Mouse (Mus musculus) heart, postnatal 4 days (tissue): ENCODE results near the gene Zdhhc19. TPM values are rescaled to one million over a fixed set of nuclear protein-coding genes. Genes with fewer than 3 reads are reported as not detected.

Experiments used
- DNase-seq: peaks from one replicate; pipeline ENCODE4 v3.0.0; 2021
- total RNA-seq, 2 experiments: library from RNA; stranded (reverse); gene quantifications; 2 replicates each; pipeline ENCODE4 v1.2.3; 2021

The Zdhhc19 gene
- total RNA-seq, 2 experiments from 2014 or later = 0.24 TPM; not detected in 1

- DNase-seq = no peak
These were observed 114.6 kb downstream of the Zdhhc19 start for GRCm38 (mm10) chr16:32610460-32611255.

Other genes starting within 250 kb of the Zdhhc19 start
- 10 to 100 TPM; 16.6 to 18.4 TPM for gene Fbxo45, start 249.1 kb upstream of the Zdhhc19 start, total RNA-seq
- 1 to 10 TPM; 8.0 to 8.5 TPM for gene Wdr53, start 249.0 kb upstream of the Zdhhc19 start, total RNA-seq
- gene Smco1, start 224.8 kb upstream of the Zdhhc19 start, total RNA-seq = 1 to 10 TPM; 2.1 to 2.9 TPM
- gene Rnf168, start 218.8 kb upstream of the Zdhhc19 start, total RNA-seq = 10 to 100 TPM; 22.2 to 23.6 TPM
- gene Ubxn7, start 164.0 kb upstream of the Zdhhc19 start, total RNA-seq = 10 to 100 TPM; 34.7 to 35.6 TPM
- gene Tm4sf19, start 95.8 kb upstream of the Zdhhc19 start, total RNA-seq = not detected
- gene Tctex1d2, start 76.6 kb upstream of the Zdhhc19 start, total RNA-seq = 1 to 10 TPM; 8.0 to 8.7 TPM
- gene Pcyt1a, start 65.3 kb upstream of the Zdhhc19 start, total RNA-seq = 10 to 100 TPM; 90.4 to 97.4 TPM
- 1 to 10 TPM; 4.2 to 5.5 TPM for gene Slc51a, start 8.4 kb upstream of the Zdhhc19 start, total RNA-seq
- 100 to 1,000 TPM; 139 to 148 TPM for gene Tfrc, start 112.7 kb downstream of the Zdhhc19 start, total RNA-seq
- 10 to 100 TPM; 38.4 to 49.9 TPM for gene Tnk2, start 147.6 kb downstream of the Zdhhc19 start, total RNA-seq
- gene Muc4, start 239.6 kb downstream of the Zdhhc19 start, total RNA-seq = not detected